Mouse (Mus musculus): Measurements from ENCODE around the gene Mif4gd. TPM values are rescaled to one million over a fixed set of nuclear protein-coding genes. Genes with fewer than 3 reads are reported as not detected.

Mif4gd gene
- polyA plus RNA-seq, 1 experiment: 445 TPM

DNA sequence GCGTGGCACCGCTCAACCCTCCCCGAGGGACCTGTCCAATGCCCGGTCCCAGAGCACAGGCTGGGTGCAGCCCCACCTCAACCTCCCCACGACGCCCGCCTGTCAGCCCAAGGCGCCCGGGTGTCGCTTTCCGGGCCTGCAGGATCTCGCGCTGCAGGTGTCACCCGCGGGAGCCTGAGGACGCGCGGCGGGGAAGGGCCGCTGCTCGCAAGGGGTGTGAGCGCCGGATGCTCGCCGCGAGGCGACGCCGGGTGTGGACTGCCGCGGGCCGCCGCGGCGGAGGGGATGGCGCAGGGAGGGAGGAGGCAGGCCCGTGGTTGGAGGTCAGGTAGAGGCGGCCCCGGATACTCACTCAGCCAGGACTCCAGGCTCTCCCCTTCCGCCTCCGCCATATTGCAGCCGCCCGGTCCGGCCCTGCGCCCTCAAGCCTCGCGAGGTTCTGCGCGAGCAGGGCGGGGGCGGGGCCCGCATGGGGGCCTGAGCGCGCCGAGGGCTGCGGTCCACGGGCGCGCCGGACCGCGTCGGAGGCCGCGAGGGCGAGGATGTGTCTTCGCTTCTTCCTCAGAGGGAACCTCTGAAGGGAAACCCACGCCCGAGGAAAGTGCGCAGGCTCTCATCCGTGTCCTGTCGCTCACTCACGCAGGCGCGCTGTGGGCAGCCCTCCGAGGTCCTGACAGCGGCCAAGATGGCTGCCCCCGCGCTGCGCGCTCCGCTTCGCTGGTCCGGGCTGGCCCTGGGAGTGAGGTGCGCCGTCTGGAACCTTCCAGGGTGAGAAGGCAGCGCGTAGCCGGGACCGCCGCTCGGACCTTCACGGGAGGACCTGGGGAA is 9.1 kb downstream of the Mif4gd start, which contains the start of the genes Mrps7 and Gga3:
Gene Mrps7 (plus strand): TSS at position 450 of the 828 bp plus-strand sequence.
Gene Gga3 (minus strand): TSS at position 576 of the 828 bp plus-strand sequence.
- Histone ChIP-seq H3K4me1 (ENCODE audit: control insufficient read depth, insufficient read depth, low read length) (peaks cover 2% of the 10 kb centered on the region), H3K27me3 (ENCODE audit: control insufficient read depth, insufficient read depth, low read length) (no peaks in the 10 kb centered on the region), H3K27ac (ENCODE audit: control insufficient read depth, insufficient read depth, low read depth, low read length) (peak within 1 kb of the TSS; percentile 98), H3K36me3 (ENCODE audit: control insufficient read depth, insufficient read depth, low read length) (peaks cover 1% of the 10 kb centered on the region; the same call in 1 of the 2 replicates), H3K4me3 (ENCODE audit: control insufficient read depth, low read depth, low read length) (peak within 1 kb of the TSS; percentile 87)
- TF ChIP-seq POLR2A (IDR thresholded peaks at IDR 0.05; ENCODE audit: control insufficient read depth, low read depth, low read length): peak; percentile 78; the same call in 1 of the 2 replicates
- no peak for TF ChIP-seq CTCF (IDR thresholded peaks at IDR 0.05; ENCODE audit: control insufficient read depth, insufficient read depth, insufficient replicate concordance, low read depth, low read length)

DNA sequence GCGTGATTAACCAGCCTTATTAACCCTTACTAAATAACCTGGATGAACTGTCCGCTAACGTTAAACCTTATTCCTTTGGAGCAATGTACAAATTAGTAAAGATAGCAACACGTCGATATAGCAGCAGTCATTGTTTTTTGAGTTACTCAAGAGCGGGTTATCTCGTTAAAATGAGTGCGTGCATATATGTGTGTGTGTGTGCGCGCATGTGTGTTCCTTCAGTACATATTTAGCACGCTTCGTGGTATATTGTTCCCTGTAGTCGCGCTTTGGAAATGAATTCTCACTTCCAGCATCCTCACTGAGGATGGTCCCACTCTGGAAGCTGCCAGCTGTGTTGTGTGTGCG is 9.7 kb downstream of the Mif4gd start:
- peaks cover 2% of the 10 kb centered on the region for H3K4me1 ChIP-seq (ENCODE audit: control insufficient read depth, insufficient read depth, low read length)
- H3K27me3 ChIP-seq (ENCODE audit: control insufficient read depth, insufficient read depth, low read length): no peaks in the 10 kb centered on the region
- no peak for TF ChIP-seq CTCF (IDR thresholded peaks at IDR 0.05; ENCODE audit: control insufficient read depth, insufficient read depth, insufficient replicate concordance, low read depth, low read length)
- TF ChIP-seq POLR2A (IDR thresholded peaks at IDR 0.05; ENCODE audit: control insufficient read depth, low read depth, low read length): no peak
- peaks cover 1% of the 10 kb centered on the region; the same call in 1 of the 2 replicates for H3K36me3 ChIP-seq (ENCODE audit: control insufficient read depth, insufficient read depth, low read length)
- H3K4me3 ChIP-seq (ENCODE audit: control insufficient read depth, low read depth, low read length): peak overlapping the region; percentile 87
- H3K27ac ChIP-seq (ENCODE audit: control insufficient read depth, insufficient read depth, low read depth, low read length): peak overlapping the region; percentile 98

DNA sequence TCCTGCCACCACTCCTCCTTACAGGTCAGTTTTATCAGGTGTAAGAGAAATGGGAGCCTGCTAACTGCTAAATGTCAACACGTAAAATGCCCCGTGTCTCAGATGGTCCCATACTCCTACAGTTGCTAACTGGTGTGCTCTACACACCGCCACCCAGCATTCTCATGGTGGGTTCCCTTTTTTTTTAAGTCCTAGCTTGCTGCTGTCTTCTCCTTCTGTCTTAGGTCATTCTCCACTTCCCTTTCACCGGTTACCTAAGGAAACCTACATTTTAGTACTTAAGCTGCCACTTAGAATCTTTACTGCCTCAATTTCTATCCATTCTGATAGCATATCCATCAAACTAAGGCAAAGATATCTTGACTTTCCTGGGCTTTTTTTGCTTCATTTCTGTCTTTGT is 11.6 kb downstream of the Mif4gd start:
- TF ChIP-seq CTCF (IDR thresholded peaks at IDR 0.05; ENCODE audit: control insufficient read depth, insufficient read depth, insufficient replicate concordance, low read depth, low read length) (no peak), POLR2A (IDR thresholded peaks at IDR 0.05; ENCODE audit: control insufficient read depth, low read depth, low read length) (no peak)
- peaks cover 2% of the 10 kb centered on the region for H3K4me1 ChIP-seq (ENCODE audit: control insufficient read depth, insufficient read depth, low read length)
- H3K4me3 ChIP-seq (ENCODE audit: control insufficient read depth, low read depth, low read length): no peak overlapping the region
- no peaks in the 10 kb centered on the region for H3K36me3 ChIP-seq (ENCODE audit: control insufficient read depth, insufficient read depth, low read length)
- no peaks in the 10 kb centered on the region for H3K27me3 ChIP-seq (ENCODE audit: control insufficient read depth, insufficient read depth, low read length)
- H3K27ac ChIP-seq (ENCODE audit: control insufficient read depth, insufficient read depth, low read depth, low read length): no peak overlapping the region

DNA sequence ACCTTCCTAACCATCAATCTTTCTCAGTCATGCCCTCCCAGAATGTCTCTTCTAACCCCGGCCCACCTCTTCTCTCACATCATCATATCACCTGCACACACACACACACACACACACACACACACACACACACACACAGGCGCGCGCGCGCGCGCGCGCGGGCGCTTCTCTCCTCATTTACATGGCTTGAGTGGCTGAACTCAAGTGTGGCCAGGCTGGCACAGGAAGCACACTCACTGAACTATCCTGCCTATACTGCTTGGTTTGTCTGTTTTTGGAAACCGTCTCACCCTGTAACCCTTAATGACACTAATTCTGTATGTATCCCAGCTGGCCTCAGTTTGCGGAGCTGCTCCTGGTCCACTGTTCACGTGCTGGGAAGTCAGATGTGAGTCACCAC is 12.0 kb downstream of the Mif4gd start:
- Histone ChIP-seq H3K36me3 (ENCODE audit: control insufficient read depth, insufficient read depth, low read length) (no peaks in the 10 kb centered on the region), H3K4me3 (ENCODE audit: control insufficient read depth, low read depth, low read length) (no peak overlapping the region), H3K4me1 (ENCODE audit: control insufficient read depth, insufficient read depth, low read length) (peaks cover 2% of the 10 kb centered on the region), H3K27ac (ENCODE audit: control insufficient read depth, insufficient read depth, low read depth, low read length) (no peak overlapping the region), H3K27me3 (ENCODE audit: control insufficient read depth, insufficient read depth, low read length) (no peaks in the 10 kb centered on the region)
- TF ChIP-seq POLR2A (IDR thresholded peaks at IDR 0.05; ENCODE audit: control insufficient read depth, low read depth, low read length) (no peak), CTCF (IDR thresholded peaks at IDR 0.05; ENCODE audit: control insufficient read depth, insufficient read depth, insufficient replicate concordance, low read depth, low read length) (no peak)

DNA sequence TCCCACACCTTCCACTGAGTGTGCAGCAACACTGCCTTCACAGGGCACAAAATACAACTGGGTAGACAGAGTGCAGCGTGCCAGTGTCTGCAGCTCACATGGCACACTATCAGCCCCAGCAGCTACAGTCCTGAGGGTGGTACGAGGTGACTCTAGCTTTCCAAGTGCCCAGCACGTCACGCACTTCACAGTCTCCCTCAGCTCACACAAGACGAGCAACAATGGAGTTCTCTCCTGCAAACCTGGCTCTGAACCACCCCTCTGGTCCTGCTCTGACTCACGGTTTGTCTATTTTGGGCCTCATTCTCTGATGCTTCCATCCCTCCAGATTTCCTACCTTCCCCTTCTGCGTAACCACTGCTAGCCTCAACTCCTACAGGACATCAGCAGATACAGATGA is 13.0 kb downstream of the Mif4gd start:
- TF ChIP-seq POLR2A (IDR thresholded peaks at IDR 0.05; ENCODE audit: control insufficient read depth, low read depth, low read length) (no peak), CTCF (IDR thresholded peaks at IDR 0.05; ENCODE audit: control insufficient read depth, insufficient read depth, insufficient replicate concordance, low read depth, low read length) (no peak)
- Histone ChIP-seq H3K4me3 (ENCODE audit: control insufficient read depth, low read depth, low read length) (no peak overlapping the region), H3K27me3 (ENCODE audit: control insufficient read depth, insufficient read depth, low read length) (no peaks in the 10 kb centered on the region), H3K36me3 (ENCODE audit: control insufficient read depth, insufficient read depth, low read length) (no peaks in the 10 kb centered on the region), H3K27ac (ENCODE audit: control insufficient read depth, insufficient read depth, low read depth, low read length) (no peak overlapping the region), H3K4me1 (ENCODE audit: control insufficient read depth, insufficient read depth, low read length) (peaks cover 2% of the 10 kb centered on the region)

DNA sequence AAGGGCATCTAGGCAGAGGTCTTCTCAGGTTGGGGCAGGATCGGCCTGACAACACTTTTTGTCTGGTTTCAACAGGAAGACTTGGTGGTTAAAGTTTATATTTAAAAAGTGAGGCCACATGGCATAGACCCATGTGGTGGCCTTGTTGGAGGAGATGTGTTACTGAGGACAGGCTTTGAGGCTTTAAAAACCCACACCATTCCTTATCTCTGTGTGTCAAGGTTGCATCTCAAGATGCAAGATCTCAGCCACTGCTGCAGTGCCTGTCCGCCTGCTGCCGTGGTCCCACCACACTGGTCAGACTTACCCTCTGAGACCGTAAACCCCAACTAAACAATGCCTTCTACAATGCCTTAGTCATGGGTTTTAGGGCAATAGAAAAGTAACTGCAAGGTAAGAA is 14.5 kb downstream of the Mif4gd start:
- H3K27ac ChIP-seq (ENCODE audit: control insufficient read depth, insufficient read depth, low read depth, low read length): no peak overlapping the region
- no peaks in the 10 kb centered on the region for H3K36me3 ChIP-seq (ENCODE audit: control insufficient read depth, insufficient read depth, low read length)
- H3K27me3 ChIP-seq (ENCODE audit: control insufficient read depth, insufficient read depth, low read length): no peaks in the 10 kb centered on the region
- no peak for TF ChIP-seq CTCF (IDR thresholded peaks at IDR 0.05; ENCODE audit: control insufficient read depth, insufficient read depth, insufficient replicate concordance, low read depth, low read length)
- TF ChIP-seq POLR2A (IDR thresholded peaks at IDR 0.05; ENCODE audit: control insufficient read depth, low read depth, low read length): no peak
- peaks cover 2% of the 10 kb centered on the region; the same call in 1 of the 2 replicates for H3K4me1 ChIP-seq (ENCODE audit: control insufficient read depth, insufficient read depth, low read length)
- no peak overlapping the region for H3K4me3 ChIP-seq (ENCODE audit: control insufficient read depth, low read depth, low read length)

DNA sequence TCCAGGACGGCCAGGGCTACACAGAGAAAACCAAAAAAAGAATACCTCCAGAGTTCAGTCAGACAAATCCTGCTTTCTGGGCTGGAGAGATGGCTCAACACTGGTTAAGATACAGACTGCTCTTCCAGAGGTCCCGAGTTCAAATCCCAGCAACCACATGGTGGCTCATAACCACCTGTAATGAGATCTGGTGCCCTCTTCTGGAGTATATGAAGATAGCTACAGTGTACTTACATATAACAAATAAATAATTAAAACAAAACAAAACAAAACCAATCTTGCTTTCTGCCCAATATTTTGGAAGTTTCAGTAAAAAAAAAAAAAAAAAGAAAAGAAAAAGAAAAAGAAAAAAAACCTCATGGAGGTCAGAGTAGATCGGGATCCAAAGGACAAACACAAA is 17.6 kb downstream of the Mif4gd start:
- no peak overlapping the region for H3K27ac ChIP-seq (ENCODE audit: control insufficient read depth, insufficient read depth, low read depth, low read length)
- TF ChIP-seq POLR2A (IDR thresholded peaks at IDR 0.05; ENCODE audit: control insufficient read depth, low read depth, low read length): no peak
- no peak for TF ChIP-seq CTCF (IDR thresholded peaks at IDR 0.05; ENCODE audit: control insufficient read depth, insufficient read depth, insufficient replicate concordance, low read depth, low read length)
- peaks cover 7% of the 10 kb centered on the region for H3K36me3 ChIP-seq (ENCODE audit: control insufficient read depth, insufficient read depth, low read length)
- H3K4me1 ChIP-seq (ENCODE audit: control insufficient read depth, insufficient read depth, low read length): no peaks in the 10 kb centered on the region
- H3K27me3 ChIP-seq (ENCODE audit: control insufficient read depth, insufficient read depth, low read length): no peaks in the 10 kb centered on the region
- H3K4me3 ChIP-seq (ENCODE audit: control insufficient read depth, low read depth, low read length): no peak overlapping the region

Data from testis, adult 2 months (tissue).